Mouse (Mus musculus) forebrain, embryonic 10.5 days (tissue): ENCODE data around the gene Zfp52. TPM values are rescaled to one million over a fixed set of nuclear protein-coding genes. Genes with fewer than 3 reads are reported as not detected.

Source experiments
- DNase-seq: peaks from one replicate; pipeline ENCODE4 v3.0.0-alpha.2; 2017; ENCODE audit warnings: low spot score; ENCODE audit errors: extremely low spot score
- H3K27ac ChIP-seq: fragments of 300-500 bp; sonication (generic); 2 replicates; pipeline ENCODE4 v1.5.1; 2016; ENCODE audit warnings: mild to moderate bottlenecking
- H3K27me3 ChIP-seq: fragments of 300-500 bp; sonication (generic); 2 replicates; pipeline ENCODE4 v1.6.1; 2016; ENCODE audit warnings: mild to moderate bottlenecking; ENCODE audit not compliant: poor library complexity, severe bottlenecking
- H3K36me3 ChIP-seq: fragments of 300-500 bp; sonication (generic); replicated peaks from 2 replicates; pipeline ENCODE4 v1.6.1; 2016; ENCODE audit warnings: mild to moderate bottlenecking, moderate library complexity
- H3K4me1 ChIP-seq: fragments of 300-500 bp; sonication (generic); 2 replicates; pipeline ENCODE4 v1.6.1; 2016
- H3K4me3 ChIP-seq: fragments of 300-500 bp; sonication (generic); 2 replicates; pipeline ENCODE4 v1.5.1; 2016; ENCODE audit warnings: mild to moderate bottlenecking, moderate library complexity
- H3K9me3 ChIP-seq: fragments of 300-500 bp; sonication (generic); 2 replicates; pipeline ENCODE4 v1.6.1; 2016; ENCODE audit warnings: mild to moderate bottlenecking, moderate library complexity
- WGBS: fragments of 180-500 bp; shearing (Covaris S2); methylation state at CpG from one replicate; pipeline ENCODE4 v1.1.7; 2016; 5-methylcytosine and 5-hydroxymethylcytosine counted together
- polyA plus RNA-seq: library from polyadenylated mRNA; unstranded; fragments of >200 nt; fragmentation: Nextera tagmentation; extraction: Ambion mirVana; gene quantifications from 2 replicates; pipeline ENCODE4 v1.2.1, GENCODE M21; 2016

Zfp52 gene
- polyA plus RNA-seq, 1 experiment from 2014 or later: 2.1 TPM

DNA sequence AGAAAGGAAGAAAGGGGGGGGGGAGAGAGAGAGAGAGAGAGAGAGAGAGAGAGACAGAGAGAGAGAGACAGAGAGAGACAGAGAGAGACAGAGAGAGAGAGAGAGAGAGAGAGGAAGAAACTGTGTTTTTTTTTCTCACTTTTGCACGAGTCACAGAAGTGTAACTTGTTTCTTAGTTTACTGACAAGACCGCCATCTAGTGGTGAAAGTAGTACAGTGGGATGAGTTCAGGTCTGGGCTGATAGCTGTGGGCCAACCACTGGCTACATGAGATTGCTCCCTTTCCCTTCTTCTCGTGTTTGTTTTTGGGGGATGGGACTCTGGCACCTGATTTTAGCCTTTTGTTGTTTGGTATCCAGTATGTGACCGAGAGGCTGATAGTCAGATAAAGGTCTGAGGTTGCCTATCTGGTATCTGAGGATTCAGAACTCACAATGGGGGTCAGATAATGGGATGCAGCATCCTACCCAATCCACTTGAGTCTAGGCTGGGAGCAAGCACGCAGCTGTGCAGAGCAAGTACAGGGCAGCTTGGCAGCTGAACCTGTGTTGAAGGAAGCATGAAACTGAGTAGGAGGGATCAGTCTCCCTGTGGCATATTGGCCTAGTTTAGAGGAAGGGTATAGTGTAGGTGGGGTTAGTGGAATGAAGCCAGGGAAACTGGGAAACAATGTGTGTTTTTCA is 44.3 kb downstream of the Zfp52 start:
- no peak overlapping the region for H3K27ac ChIP-seq

DNA sequence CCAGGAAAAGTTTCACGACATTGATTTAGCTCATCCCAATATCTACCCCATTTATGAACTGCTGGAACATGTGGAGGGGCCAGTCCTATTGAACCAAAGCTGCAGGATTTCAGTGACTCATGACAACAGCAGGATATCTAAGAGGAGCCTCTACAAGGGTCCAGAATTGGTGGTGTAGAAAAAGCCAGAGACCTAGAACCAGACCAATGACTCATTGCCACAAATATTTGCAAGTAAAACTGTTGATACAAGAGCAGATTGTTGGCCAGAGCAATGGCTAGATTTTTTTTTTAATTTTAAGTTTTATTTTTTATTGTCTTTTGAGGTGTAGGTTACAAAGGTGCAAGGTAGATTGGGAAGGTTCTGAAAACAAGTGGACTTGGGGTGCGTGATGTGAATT is 50.2 kb downstream of the Zfp52 start:
- peaks cover 66% of the 10 kb centered on the region for H3K36me3 ChIP-seq
- WGBS: 93% methylated on average over 2 of the region's 2 CpGs
- no peak for DNase-seq

More for the DNA sequence above, 44.3 kb downstream of the Zfp52 start:
- Histone ChIP-seq H3K4me1 (no peaks in the 10 kb centered on the region), H3K9me3 (no peaks in the 10 kb centered on the region; the same call in 1 of the 2 replicates), H3K27me3 (no peaks in the 10 kb centered on the region), H3K36me3 (peaks cover 57% of the 10 kb centered on the region), H3K4me3 (no peak overlapping the region)
- 37% methylated on average over 5 of the region's 5 CpGs for WGBS
- no peak for DNase-seq

More for the DNA sequence above, 50.2 kb downstream of the Zfp52 start:
- no peak overlapping the region for H3K27ac ChIP-seq
- H3K4me1 ChIP-seq: no peaks in the 10 kb centered on the region
- no peaks in the 10 kb centered on the region for H3K27me3 ChIP-seq
- H3K4me3 ChIP-seq: no peak overlapping the region
- peaks cover 17% of the 10 kb centered on the region; the same call in 1 of the 2 replicates for H3K9me3 ChIP-seq

Other genes with a start within 250 kb of the Zfp52 start
- not detected in 2 replicates for gene Vmn1r237, start 223.7 kb upstream of the Zfp52 start, polyA plus RNA-seq
- gene Zfp677, start 151.8 kb upstream of the Zfp52 start, polyA plus RNA-seq: 1.9 and 3.1 TPM in 2 replicates
- 2.6 and 2.9 TPM in 2 replicates for gene Zfp54, start 112.3 kb upstream of the Zfp52 start, polyA plus RNA-seq
- gene Zfp51, start 85.2 kb upstream of the Zfp52 start, polyA plus RNA-seq: 15.1 and 15.9 TPM in 2 replicates
- 9.7 and 11.3 TPM in 2 replicates for gene Zfp53, start 46.5 kb upstream of the Zfp52 start, polyA plus RNA-seq
- gene Zfp948, start 31.5 kb downstream of the Zfp52 start, polyA plus RNA-seq: 13.9 and 14.5 TPM in 2 replicates
- gene Zfp983, start 115.1 kb downstream of the Zfp52 start, polyA plus RNA-seq: 4.1 and 5.9 TPM in 2 replicates
- 7.8 and 9.1 TPM in 2 replicates for gene Gm10226, start 156.3 kb downstream of the Zfp52 start, polyA plus RNA-seq
- 19.8 and 20.1 TPM in 2 replicates for gene Zfp760, start 172.2 kb downstream of the Zfp52 start, polyA plus RNA-seq
- gene Zfp229, start 195.3 kb downstream of the Zfp52 start, polyA plus RNA-seq: 8.1 and 8.3 TPM in 2 replicates